Mouse (Mus musculus) lung, embryonic 16.5 days (tissue): ENCODE measurements at regions not wholly inside any gene's neighbourhood (a gene's known extent, or its start where the extent isn't known, plus 50 kb on each side); places are given as distances from the start of the nearest gene placed in this dataset.

Source experiments
- ATAC-seq: fragments of 200-750 bp; cut with Nextera tagmentation; 2 replicates; pipeline ENCODE4 v1.8.0; 2017; ENCODE audit warnings: low read depth, mild to moderate bottlenecking, moderate library complexity
- H3K27ac ChIP-seq: fragments of 300-500 bp; sonication (generic); 2 replicates; pipeline ENCODE4 v1.5.1; 2014; ENCODE audit warnings: mild to moderate bottlenecking, control low read depth, low read length
- H3K27me3 ChIP-seq: fragments of 300-500 bp; sonication (generic); 2 replicates; pipeline ENCODE4 v1.6.1; 2014; ENCODE audit warnings: low read depth, low read length, mixed read lengths; ENCODE audit not compliant: control insufficient read depth, insufficient read depth
- H3K36me3 ChIP-seq: fragments of 300-500 bp; sonication (generic); 2 replicates; pipeline ENCODE4 v1.6.1; 2014; ENCODE audit warnings: low read length; ENCODE audit not compliant: control insufficient read depth, insufficient read depth
- H3K4me1 ChIP-seq: fragments of 300-500 bp; sonication (generic); replicated peaks from 2 replicates; pipeline ENCODE4 v1.6.1; 2014; ENCODE audit warnings: low read length, mixed read lengths; ENCODE audit not compliant: control insufficient read depth, insufficient read depth
- H3K4me2 ChIP-seq: fragments of 300-500 bp; sonication (generic); 2 replicates; pipeline ENCODE4 v1.6.1; 2014; ENCODE audit warnings: low read depth, low read length, control low read depth
- H3K4me3 ChIP-seq: fragments of 300-500 bp; sonication (generic); 2 replicates; pipeline ENCODE4 v1.5.1; 2014; ENCODE audit warnings: mild to moderate bottlenecking, low read length, control low read depth
- H3K9ac ChIP-seq: fragments of 300-500 bp; sonication (generic); 2 replicates; pipeline ENCODE4 v1.6.1; 2014; ENCODE audit warnings: low read length, control low read depth
- H3K9me3 ChIP-seq: fragments of 300-500 bp; sonication (generic); 2 replicates; pipeline ENCODE4 v1.6.1; 2016; ENCODE audit warnings: low read length; ENCODE audit not compliant: control insufficient read depth
- WGBS: fragments of 180-500 bp; shearing (Covaris S2); extraction: QIAGEN DNeasy Blood & Tissue Kit; methylation state at CpG from one replicate; pipeline ENCODE4 v1.1.7; 2014; 5-methylcytosine and 5-hydroxymethylcytosine counted together

- no peak overlapping the region for H3K9ac ChIP-seq
- H3K9me3 ChIP-seq, result no peaks in the 10 kb centered on the region
- no peaks in the 10 kb centered on the region for H3K36me3 ChIP-seq
- no peak overlapping the region for H3K27ac ChIP-seq
- H3K27me3 ChIP-seq, result no peaks in the 10 kb centered on the region
- no peaks in the 10 kb centered on the region for H3K4me1 ChIP-seq
- no peak overlapping the region for H3K4me3 ChIP-seq
- whole genome bisulfite sequencing, result 31% methylated on average over 3 of the region's 3 CpGs
- no peak for ATAC-seq
- no peak overlapping the region for H3K4me2 ChIP-seq
Observed at GRCm38 (mm10) chr3:134648727-134649445, 179.9 kb upstream of the Tacr3 start.

- ATAC-seq, result no peak
- no peaks in the 10 kb centered on the region for H3K27me3 ChIP-seq
- H3K4me2 ChIP-seq, result no peak overlapping the region
- no peaks in the 10 kb centered on the region for H3K4me1 ChIP-seq
- H3K4me3 ChIP-seq, result no peak overlapping the region
- WGBS, result 30% methylated on average over 4 of the region's 4 CpGs
- H3K9ac ChIP-seq, result no peak overlapping the region
- no peaks in the 10 kb centered on the region for H3K9me3 ChIP-seq
- H3K27ac ChIP-seq, result no peak overlapping the region
- H3K36me3 ChIP-seq, result no peaks in the 10 kb centered on the region
Observed at GRCm38 (mm10) chr3:134654051-134654450, 174.8 kb upstream of the Tacr3 start.

- H3K9ac ChIP-seq, result no peak overlapping the region
- no peaks in the 10 kb centered on the region for H3K36me3 ChIP-seq
- H3K27me3 ChIP-seq, result no peaks in the 10 kb centered on the region
- ATAC-seq, result no peak
- 91% methylated on average over 2 of the region's 2 CpGs for WGBS
- no peaks in the 10 kb centered on the region for H3K9me3 ChIP-seq
- H3K4me2 ChIP-seq, result no peak overlapping the region
- H3K4me3 ChIP-seq, result no peak overlapping the region
- H3K27ac ChIP-seq, result no peak overlapping the region
- no peaks in the 10 kb centered on the region for H3K4me1 ChIP-seq
Observed at GRCm38 (mm10) chr3:134694893-134695292, 133.9 kb upstream of the Tacr3 start.

- Histone ChIP-seq H3K27me3 (no peaks in the 10 kb centered on the region), H3K4me3 (no peak overlapping the region), H3K9ac (no peak overlapping the region), H3K36me3 (no peaks in the 10 kb centered on the region), H3K4me2 (no peak overlapping the region), H3K27ac (no peak overlapping the region), H3K4me1 (no peaks in the 10 kb centered on the region), H3K9me3 (no peaks in the 10 kb centered on the region)
- ATAC-seq, result no peak
- 17% methylated on average over 2 of the region's 2 CpGs for WGBS
Observed at GRCm38 (mm10) chr3:134718620-134719019, 110.2 kb upstream of the Tacr3 start.

GRCm38 (mm10) chr3:134735684-134736083 is 93.1 kb upstream of the Tacr3 start:
- Histone ChIP-seq H3K9ac (no peak overlapping the region), H3K4me2 (no peak overlapping the region), H3K9me3 (no peaks in the 10 kb centered on the region), H3K4me1 (no peaks in the 10 kb centered on the region), H3K4me3 (no peak overlapping the region), H3K36me3 (no peaks in the 10 kb centered on the region), H3K27ac (no peak overlapping the region), H3K27me3 (no peaks in the 10 kb centered on the region)
- ATAC-seq, result no peak
- 48% methylated on average over 1 of the region's 1 CpGs for WGBS

GRCm38 (mm10) chr3:134761108-134761507 is 67.7 kb upstream of the Tacr3 start:
- no peaks in the 10 kb centered on the region for H3K36me3 ChIP-seq
- no peaks in the 10 kb centered on the region for H3K9me3 ChIP-seq
- H3K4me2 ChIP-seq, result no peak overlapping the region
- no peak for ATAC-seq
- H3K4me3 ChIP-seq, result no peak overlapping the region
- H3K9ac ChIP-seq, result no peak overlapping the region
- WGBS, result 100% methylated on average over 1 of the region's 1 CpGs
- H3K27ac ChIP-seq, result no peak overlapping the region
- H3K4me1 ChIP-seq, result no peaks in the 10 kb centered on the region
- H3K27me3 ChIP-seq, result no peaks in the 10 kb centered on the region

GRCm38 (mm10) chr3:134763264-134763936 is 65.4 kb upstream of the Tacr3 start:
- H3K27me3 ChIP-seq, result no peaks in the 10 kb centered on the region

More at GRCm38 (mm10) chr3:134763264-134763936, 65.4 kb upstream of the Tacr3 start:
- no peaks in the 10 kb centered on the region for H3K4me1 ChIP-seq
- H3K36me3 ChIP-seq, result no peaks in the 10 kb centered on the region
- H3K9me3 ChIP-seq, result no peaks in the 10 kb centered on the region
- H3K9ac ChIP-seq, result no peak overlapping the region
- no peak overlapping the region for H3K4me2 ChIP-seq
- 65% methylated on average over 4 of the region's 4 CpGs for WGBS
- H3K27ac ChIP-seq, result no peak overlapping the region
- H3K4me3 ChIP-seq, result no peak overlapping the region
- ATAC-seq, result no peak
